Mouse (Mus musculus): ENCODE measurements around the gene Palm2. TPM values are rescaled to one million over a fixed set of nuclear protein-coding genes. Genes with fewer than 3 reads are reported as not detected.

The Palm2 gene
- total and polyA plus RNA-seq, 2 experiments from 2014 or later = 26.4 to 33.1 TPM

DNA sequence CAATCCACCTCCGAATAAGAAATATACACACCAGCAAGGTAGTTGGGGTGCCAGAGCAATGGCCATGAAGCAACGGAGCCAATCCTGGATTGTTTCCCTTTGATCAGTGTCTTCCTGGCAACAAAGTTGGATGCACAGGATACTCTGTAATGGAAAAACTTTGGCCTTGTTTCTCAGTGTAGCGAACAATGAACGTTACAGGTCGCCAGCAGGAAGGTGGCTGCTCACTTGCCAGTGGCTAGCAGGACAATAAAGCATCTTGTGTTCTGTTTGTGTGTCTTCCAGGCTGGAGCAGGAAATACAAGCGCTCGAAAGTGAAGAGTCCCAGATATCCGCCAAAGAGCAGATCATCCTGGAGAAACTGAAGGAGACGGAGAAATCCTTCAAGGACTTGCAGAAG, 254.1 kb downstream of the Palm2 start:
- no peak for TF ChIP-seq CTCF (IDR thresholded peaks at IDR 0.05)
- no peak overlapping the region for H3K4me3 ChIP-seq (ENCODE audit: low read depth, low read length)

GRCm38 (mm10) chr4:57690001-57690400, 256.0 kb downstream of the Palm2 start:
- H3K9ac ChIP-seq (replicated peaks; ENCODE audit: low read length, poor library complexity, severe bottlenecking) = no peak overlapping the region
- H3K4me2 ChIP-seq (ENCODE audit: low read depth, low read length, poor library complexity, severe bottlenecking) = no peak overlapping the region
- no peaks in the 10 kb centered on the region for H3K4me1 ChIP-seq (ENCODE audit: insufficient read depth, low read length)
- DNase-seq (ENCODE audit: low spot score) (no peak), ATAC-seq (ENCODE audit: low FRiP score) (no peak)
- TF ChIP-seq CTCF (IDR thresholded peaks at IDR 0.05) = no peak
- H3K27ac ChIP-seq (ENCODE audit: low read depth, low read length) = no peak overlapping the region
- WGBS = 71% methylated on average over 6 of the region's 6 CpGs
- H3K9me3 ChIP-seq (ENCODE audit: low read length) = no peaks in the 10 kb centered on the region
- no peak overlapping the region for H3K4me3 ChIP-seq (ENCODE audit: low read depth, low read length)
- no peaks in the 10 kb centered on the region for H3K27me3 ChIP-seq (ENCODE audit: insufficient read depth, low read length)
- H3K36me3 ChIP-seq (ENCODE audit: insufficient read depth, low read length) = peaks cover 17% of the 10 kb centered on the region

More for the DNA sequence above, 254.1 kb downstream of the Palm2 start:
- DNase-seq (ENCODE audit: low spot score) (no peak), ATAC-seq (ENCODE audit: low FRiP score) (no peak)
- Histone ChIP-seq H3K4me1 (ENCODE audit: insufficient read depth, low read length) (no peaks in the 10 kb centered on the region), H3K27me3 (ENCODE audit: insufficient read depth, low read length) (no peaks in the 10 kb centered on the region), H3K9me3 (ENCODE audit: low read length) (no peaks in the 10 kb centered on the region), H3K27ac (ENCODE audit: low read depth, low read length) (no peak overlapping the region), H3K4me2 (ENCODE audit: low read depth, low read length, poor library complexity, severe bottlenecking) (no peak overlapping the region), H3K9ac (replicated peaks; ENCODE audit: low read length, poor library complexity, severe bottlenecking) (no peak overlapping the region), H3K36me3 (ENCODE audit: insufficient read depth, low read length) (peaks cover 13% of the 10 kb centered on the region; the same call in 1 of the 2 replicates)
- WGBS = 81% methylated on average over 9 of the region's 9 CpGs

DNA sequence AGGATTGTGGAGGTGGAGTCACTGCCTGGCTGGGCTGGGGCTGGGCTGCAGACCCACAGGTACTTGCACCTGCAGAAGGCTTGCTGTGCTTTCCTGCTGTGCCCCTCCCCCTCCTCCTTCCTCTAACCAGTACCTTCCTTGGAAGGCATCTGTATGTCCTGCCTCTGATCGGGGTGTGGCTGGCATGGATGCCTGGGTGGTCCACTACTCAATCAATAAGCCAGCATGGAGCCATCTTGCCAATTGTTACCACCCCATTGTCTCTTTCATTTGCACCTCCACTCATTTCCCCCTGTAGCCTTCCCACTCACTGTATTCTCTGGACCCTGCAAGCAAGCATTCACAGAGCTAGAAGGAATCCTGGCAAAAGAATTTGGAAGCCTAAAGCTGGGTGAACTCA, 256.8 kb downstream of the Palm2 start:
- WGBS = 63% methylated on average over 1 of the region's 1 CpGs
- DNase-seq (ENCODE audit: low spot score) = no peak
- Histone ChIP-seq H3K27ac (ENCODE audit: low read depth, low read length) (no peak overlapping the region), H3K4me2 (ENCODE audit: low read depth, low read length, poor library complexity, severe bottlenecking) (no peak overlapping the region), H3K4me3 (ENCODE audit: low read depth, low read length) (no peak overlapping the region), H3K9ac (replicated peaks; ENCODE audit: low read length, poor library complexity, severe bottlenecking) (no peak overlapping the region), H3K4me1 (ENCODE audit: insufficient read depth, low read length) (no peaks in the 10 kb centered on the region), H3K36me3 (ENCODE audit: insufficient read depth, low read length) (peaks cover 17% of the 10 kb centered on the region), H3K27me3 (ENCODE audit: insufficient read depth, low read length) (no peaks in the 10 kb centered on the region), H3K9me3 (ENCODE audit: low read length) (no peaks in the 10 kb centered on the region)
- no peak for TF ChIP-seq CTCF (IDR thresholded peaks at IDR 0.05)
- no peak for ATAC-seq (ENCODE audit: low FRiP score)

GRCm38 (mm10) chr4:57694356-57695136, 260.5 kb downstream of the Palm2 start:
- DNase-seq (ENCODE audit: low spot score) (no peak), ATAC-seq (ENCODE audit: low FRiP score) (no peak)
- peaks cover 17% of the 10 kb centered on the region for H3K36me3 ChIP-seq (ENCODE audit: insufficient read depth, low read length)
- H3K4me3 ChIP-seq (ENCODE audit: low read depth, low read length) = no peak overlapping the region
- no peak overlapping the region for H3K4me2 ChIP-seq (ENCODE audit: low read depth, low read length, poor library complexity, severe bottlenecking)
- WGBS = 84% methylated on average over 5 of the region's 5 CpGs
- no peaks in the 10 kb centered on the region for H3K4me1 ChIP-seq (ENCODE audit: insufficient read depth, low read length)
- H3K27ac ChIP-seq (ENCODE audit: low read depth, low read length) = no peak overlapping the region
- H3K9ac ChIP-seq (replicated peaks; ENCODE audit: low read length, poor library complexity, severe bottlenecking) = no peak overlapping the region
- no peak for TF ChIP-seq CTCF (IDR thresholded peaks at IDR 0.05)
- H3K9me3 ChIP-seq (ENCODE audit: low read length) = no peaks in the 10 kb centered on the region
- no peaks in the 10 kb centered on the region for H3K27me3 ChIP-seq (ENCODE audit: insufficient read depth, low read length)

GRCm38 (mm10) chr4:57696955-57697354, 262.9 kb downstream of the Palm2 start:
- no peak for DNase-seq (ENCODE audit: low spot score)
- no peaks in the 10 kb centered on the region for H3K27me3 ChIP-seq (ENCODE audit: insufficient read depth, low read length)
- H3K9ac ChIP-seq (replicated peaks; ENCODE audit: low read length, poor library complexity, severe bottlenecking) = no peak overlapping the region
- peaks cover 5% of the 10 kb centered on the region; the same call in 1 of the 2 replicates for H3K36me3 ChIP-seq (ENCODE audit: insufficient read depth, low read length)
- ATAC-seq (ENCODE audit: low FRiP score) = no peak
- H3K4me1 ChIP-seq (ENCODE audit: insufficient read depth, low read length) = no peaks in the 10 kb centered on the region
- TF ChIP-seq CTCF (IDR thresholded peaks at IDR 0.05) = no peak
- no peaks in the 10 kb centered on the region for H3K9me3 ChIP-seq (ENCODE audit: low read length)
- H3K4me2 ChIP-seq (ENCODE audit: low read depth, low read length, poor library complexity, severe bottlenecking) = no peak overlapping the region
- H3K27ac ChIP-seq (ENCODE audit: low read depth, low read length) = no peak overlapping the region
- WGBS = 96% methylated on average over 11 of the region's 11 CpGs
- H3K4me3 ChIP-seq (ENCODE audit: low read depth, low read length) = no peak overlapping the region

- Histone ChIP-seq H3K27me3 (ENCODE audit: insufficient read depth, low read length) (no peaks in the 10 kb centered on the region), H3K4me1 (ENCODE audit: insufficient read depth, low read length) (no peaks in the 10 kb centered on the region), H3K27ac (ENCODE audit: low read depth, low read length) (no peak overlapping the region), H3K4me2 (ENCODE audit: low read depth, low read length, poor library complexity, severe bottlenecking) (no peak overlapping the region), H3K9me3 (ENCODE audit: low read length) (no peaks in the 10 kb centered on the region), H3K9ac (replicated peaks; ENCODE audit: low read length, poor library complexity, severe bottlenecking) (no peak overlapping the region), H3K4me3 (ENCODE audit: low read depth, low read length) (no peak overlapping the region), H3K36me3 (ENCODE audit: insufficient read depth, low read length) (peaks cover 5% of the 10 kb centered on the region; the same call in 1 of the 2 replicates)
- ATAC-seq (ENCODE audit: low FRiP score) (peak; percentile 63), DNase-seq (ENCODE audit: low spot score) (peak; percentile 24)
- 84% methylated on average over 12 of the region's 12 CpGs for WGBS
- TF ChIP-seq CTCF (IDR thresholded peaks at IDR 0.05) = no peak
These were observed 264.0 kb downstream of the Palm2 start for GRCm38 (mm10) chr4:57697918-57698611.
